In genomic region chr9:120290375-120290774, GRCm38 (mm10) we compare ENCODE assay signal across 24 mouse cellular contexts. TPM values are rescaled to one million over a fixed set of nuclear protein-coding genes. Genes with fewer than 3 reads are reported as not detected.
A peak's percentile ranks its signal among the peaks of the same experiment; 100 is the strongest.
DNase-seq lines count a peak whose midpoint lies in the region; ATAC-seq and TF ChIP-seq lines count a peak whose summit lies in the region.
"Had no signal": no experiment of that assay in that cellular context is flagged by ENCODE, and none has a peak within 500 bp of the region (broad histone marks: within the 10 kb centered on the region; RNA-seq: fewer than 3 reads in every experiment).

No protein-coding gene starts in this region.

- no peaks in the 10 kb centered on the region for H3K79me2 ChIP-seq in CH12.LX (replicated peaks; ENCODE audit: control insufficient read depth, extremely low read depth, insufficient read depth, poor library complexity, severe bottlenecking)

- no peaks in the 10 kb centered on the region for H3K27me3 ChIP-seq in midbrain, embryonic 11.5 days (ENCODE audit: control insufficient read depth, insufficient read depth, low read length)
- H3K27me3 ChIP-seq in midbrain, embryonic 13.5 days = no peaks in the 10 kb centered on the region
- no peaks in the 10 kb centered on the region for H3K27me3 ChIP-seq in CH12.LX (replicated peaks)
- H3K27me3 ChIP-seq in hindbrain, embryonic 12.5 days = no peaks in the 10 kb centered on the region
- H3K27me3 ChIP-seq: Patski had no signal

- H3K4me2 ChIP-seq in midbrain, embryonic 11.5 days = no peak overlapping the region
- no peak overlapping the region for H3K4me2 ChIP-seq in midbrain, embryonic 13.5 days (replicated peaks)
- H3K4me2 ChIP-seq in CH12.LX (ENCODE audit: insufficient read depth, low read depth, poor library complexity, severe bottlenecking) = no peak overlapping the region
- H3K4me2 ChIP-seq in hindbrain, embryonic 12.5 days (replicated peaks) = no peak overlapping the region

- no peak overlapping the region for H3K9ac ChIP-seq in midbrain, embryonic 11.5 days (ENCODE audit: low read length)
- no peak overlapping the region for H3K9ac ChIP-seq in midbrain, embryonic 13.5 days (replicated peaks)
- H3K9ac ChIP-seq in CH12.LX (ENCODE audit: insufficient read depth, low read depth) = no peak overlapping the region
- H3K9ac ChIP-seq in ES-E14 (ENCODE audit: insufficient read depth, low read depth, low read length, poor library complexity, severe bottlenecking) = no peak overlapping the region
- no peak overlapping the region for H3K9ac ChIP-seq in hindbrain, embryonic 12.5 days

- TF ChIP-seq EP300 in CH12.LX (IDR thresholded peaks at IDR 0.05; ENCODE audit: low read length) = no peak

- H3K4me1 ChIP-seq in midbrain, embryonic 11.5 days (ENCODE audit: control insufficient read depth, insufficient read depth, low read length) = no peaks in the 10 kb centered on the region; the same call in 1 of the 2 replicates
- peaks cover 6% of the 10 kb centered on the region; the same call in 1 of the 2 replicates for H3K4me1 ChIP-seq in midbrain, embryonic 13.5 days (replicated peaks)
- H3K4me1 ChIP-seq in CH12.LX (ENCODE audit: control insufficient read depth in 1 of 2, insufficient read depth in 2 of 2) (no peaks in the 10 kb centered on the region), ES-E14 (ENCODE audit: control insufficient read depth in 2 of 2, insufficient read depth in 2 of 2, low read length in 2 of 2, poor library complexity in 1 of 2) (no peaks in the 10 kb centered on the region)
- no peaks in the 10 kb centered on the region; the same call in 1 of the 2 replicates for H3K4me1 ChIP-seq in hindbrain, embryonic 12.5 days

- H3K36me3 ChIP-seq in midbrain, embryonic 11.5 days (ENCODE audit: control insufficient read depth, insufficient read depth, low read length) = no peaks in the 10 kb centered on the region
- H3K36me3 ChIP-seq in midbrain, embryonic 13.5 days = no peaks in the 10 kb centered on the region
- H3K36me3 ChIP-seq in CH12.LX (replicated peaks in 1 of 2; ENCODE audit: control insufficient read depth in 1 of 2, insufficient read depth in 1 of 2, low read length in 1 of 2) (no peaks in the 10 kb centered on the region), ES-E14 (ENCODE audit: control insufficient read depth, insufficient read depth, low read length, poor library complexity, severe bottlenecking) (no peaks in the 10 kb centered on the region)
- no peaks in the 10 kb centered on the region for H3K36me3 ChIP-seq in hindbrain, embryonic 12.5 days
- H3K36me3 ChIP-seq: G1E had no signal

- TF ChIP-seq RAD21 in CH12.LX (IDR thresholded peaks at IDR 0.05; ENCODE audit: low read depth, low read length) = no peak

- peak; percentile 68 for DNase-seq in midbrain, embryonic 11.5 days (ENCODE audit: low spot score, missing footprints)
- no peak for DNase-seq in CH12.LX (ENCODE audit: extremely low read depth)
- DNase-seq in ES-E14 (ENCODE audit: low read depth, low spot score) = no peak
- DNase-seq: adrenal gland, adult 2 months; adrenal gland, adult 8-10 months; adrenal gland, postnatal 10 days; adrenal gland, postnatal 14 days; adrenal gland, postnatal 25 days; adrenal gland, postnatal 36 days; B cell, adult 2 months; cerebellum, adult 11 months; cerebellum, adult 11-12 months; cerebellum, adult 18-20 months; cerebellum, adult 2 months; cerebellum, adult 8-10 months; cerebellum, adult 9-10 months had no signal

- dilution Hi-C loops in CH12.LX (cut with MboI; ENCODE audit: extremely low pct_ligation_motif_present, extremely low pct_unique_long_range_greater_than_20kb, low sequenced_read_pairs) = no loop called here

- no peak overlapping the region for H3K4me3 ChIP-seq in midbrain, embryonic 11.5 days (ENCODE audit: low read depth, low read length)
- H3K4me3 ChIP-seq in midbrain, embryonic 13.5 days (replicated peaks) = no peak overlapping the region
- H3K4me3 ChIP-seq in CH12.LX (replicated peaks in 1 of 3; ENCODE audit: low read depth in 2 of 3, low read length in 2 of 3, poor library complexity in 1 of 3) (no peak overlapping the region), ES-E14 (ENCODE audit: insufficient read depth in 1 of 2, low read depth in 1 of 2, low read length in 2 of 2, poor library complexity in 1 of 2, severe bottlenecking in 1 of 2) (no peak overlapping the region)
- H3K4me3 ChIP-seq in hindbrain, embryonic 12.5 days = no peak overlapping the region

- no peak overlapping the region for H3K27ac ChIP-seq in midbrain, embryonic 11.5 days (ENCODE audit: low read depth, low read length)
- H3K27ac ChIP-seq in midbrain, embryonic 13.5 days = no peak overlapping the region
- H3K27ac ChIP-seq in CH12.LX (ENCODE audit: insufficient read depth, low read depth) (no peak overlapping the region), ES-E14 (ENCODE audit: insufficient read depth, low read depth, low read length, poor library complexity, severe bottlenecking) (no peak overlapping the region)
- H3K27ac ChIP-seq in hindbrain, embryonic 12.5 days = no peak overlapping the region

- no peak for TF ChIP-seq CTCF in CH12.LX (conservative IDR thresholded peaks at IDR 0.05 in 1 of 2, IDR thresholded peaks at IDR 0.05 in 1 of 2; ENCODE audit: low read depth in 2 of 2, low read length in 2 of 2)

- 82% methylated on average over 2 of the region's 2 CpGs for WGBS in midbrain, embryonic 11.5 days
- 88% methylated on average over 2 of the region's 2 CpGs for WGBS in midbrain, embryonic 13.5 days
- WGBS in hindbrain, embryonic 12.5 days = 90% methylated on average over 2 of the region's 2 CpGs

- in situ Hi-C loops in CH12.LX (cut with MboI; ENCODE audit: low pct_ligation_motif_present, low pct_unique_long_range_greater_than_20kb, low sequenced_read_pairs) (no loop called here), ES-E14 (cut with MboI; ENCODE audit: low sequenced_read_pairs in 2 of 2, unreplicated experiment in 2 of 2) (no loop called here)

- ATAC-seq in midbrain, embryonic 11.5 days (ENCODE audit: low FRiP score) = no peak
- no peak for ATAC-seq in midbrain, embryonic 13.5 days
- no peak for ATAC-seq in CD4-positive, CD25-positive, alpha-beta regulatory T cell, adult 4 months
- ATAC-seq in hindbrain, embryonic 12.5 days (ENCODE audit: low FRiP score) = no peak
- ATAC-seq: activated CD4-positive, CD25-positive, alpha-beta regulatory T cell, adult 4 months; Patski had no signal

- no peak for TF ChIP-seq POLR2A in CH12.LX (IDR thresholded peaks at IDR 0.05; ENCODE audit: low read depth, low read length)

- no peaks in the 10 kb centered on the region for H3K9me3 ChIP-seq in midbrain, embryonic 11.5 days (ENCODE audit: control insufficient read depth, low read length)
- H3K9me3 ChIP-seq in midbrain, embryonic 13.5 days = no peaks in the 10 kb centered on the region
- no peaks in the 10 kb centered on the region for H3K9me3 ChIP-seq in CH12.LX (replicated peaks; ENCODE audit: low read length)
- H3K9me3 ChIP-seq in ES-E14 (ENCODE audit: control insufficient read depth, insufficient read depth, low read depth, low read length) = no peaks in the 10 kb centered on the region
- no peaks in the 10 kb centered on the region for H3K9me3 ChIP-seq in hindbrain, embryonic 12.5 days (replicated peaks)

TF ChIP-seq in CH12.LX, 34 proteins besides CTCF, POLR2A, EP300 and RAD21:
- peak; percentile 54; the same call in 1 of the 2 replicates for TF ChIP-seq MAFK (IDR thresholded peaks at IDR 0.05; ENCODE audit: insufficient replicate concordance, low read length)
- no peak for TF ChIP-seq JUND (conservative IDR thresholded peaks at IDR 0.05; ENCODE audit: low read depth, low read length)
- TF ChIP-seq POLR2AphosphoS2 (IDR thresholded peaks at IDR 0.05; ENCODE audit: low read depth, low read length) = no peak
- no peak for TF ChIP-seq ELF1 (IDR thresholded peaks at IDR 0.05; ENCODE audit: low read depth, low read length)
- TF ChIP-seq UBTF (IDR thresholded peaks at IDR 0.05; ENCODE audit: low read depth, low read length) = no peak

TF ChIP-seq in ES-E14, 5 proteins besides CTCF, POLR2A, EP300 and RAD21:
- TF ChIP-seq MAFK (IDR thresholded peaks at IDR 0.05; ENCODE audit: insufficient read depth, low read depth, low read length) (peak; percentile 65; the same call in 1 of the 2 replicates), CHD2 (IDR thresholded peaks at IDR 0.05; ENCODE audit: low read depth, low read length) (no peak)

RNA-seq across cellular contexts. Expression of gene Myrip, which starts 10.9 kb away (rescaled TPM):
- 0.94 and 1.6 TPM in 2 replicates for polyA plus RNA-seq in midbrain, embryonic 11.5 days (2014; fragmentation: Nextera tagmentation; extraction: Ambion mirVana)
- 2.5 and 4.1 TPM in 2 replicates for polyA plus RNA-seq in midbrain, embryonic 13.5 days (2015; fragmentation: Nextera tagmentation; extraction: Ambion mirVana)
- total RNA-seq in CH12.LX (2012; rRNA removed) (not detected in 2 replicates), CH12.LX (2014; rRNA removed) (not detected in 2 replicates), ES-E14 (2012; rRNA removed) (0.40 and 0.63 TPM in 2 replicates)
- not detected in 2 replicates for polyA plus RNA-seq in CH12.LX (2012; ENCODE audit: insufficient read length, low read depth)
- polyA plus RNA-seq in CD4-positive, CD25-positive, alpha-beta regulatory T cell, adult 4 months (2017; shearing (Covaris generic)) = not detected
- polyA plus RNA-seq in hindbrain, embryonic 12.5 days (2016; fragmentation: Nextera tagmentation; extraction: Ambion mirVana) = 1.8 and 2.9 TPM in 2 replicates
- total RNA-seq: MEL had no signal
- polyA plus RNA-seq: activated CD4-positive, CD25-positive, alpha-beta regulatory T cell, adult 4 months; C2C12; G1E had no signal
